12 mouse cellular contexts compared by ENCODE assay signal in genomic region chr15:5088850-5089608, GRCm38 (mm10). TPM values are rescaled to one million over a fixed set of nuclear protein-coding genes. Genes with fewer than 3 reads are reported as not detected.
DNase-seq lines count a peak whose midpoint lies in the region; ATAC-seq and TF ChIP-seq lines count a peak whose summit lies in the region.
"Had no signal": no experiment of that assay in that cellular context is flagged by ENCODE, and none has a peak within 500 bp of the region (broad histone marks: within the 10 kb centered on the region; RNA-seq: fewer than 3 reads in every experiment).

No protein-coding gene starts in this region.

- in situ Hi-C loops in CH12.LX (cut with MboI; ENCODE audit: low pct_ligation_motif_present, low pct_unique_long_range_greater_than_20kb, low sequenced_read_pairs) = no loop called here

- peaks cover 3 to 7% of the 10 kb centered on the region in 2 experiments; a peak in 2 of 4 replicates for H3K4me1 ChIP-seq in CH12.LX (ENCODE audit: control insufficient read depth in 1 of 2, insufficient read depth in 2 of 2)
- H3K4me1 ChIP-seq in embryonic facial prominence, embryonic 14.5 days (ENCODE audit: control insufficient read depth, insufficient read depth, low read length) = peaks cover 6% of the 10 kb centered on the region; the same call in 1 of the 2 replicates

- no peak overlapping the region for H3K4me2 ChIP-seq in CH12.LX (ENCODE audit: insufficient read depth, low read depth, poor library complexity, severe bottlenecking)
- H3K4me2 ChIP-seq in embryonic facial prominence, embryonic 14.5 days (ENCODE audit: low read depth, low read length) = no peak overlapping the region
- H3K4me2 ChIP-seq: embryonic facial prominence, embryonic 12.5 days had no signal

- 53% methylated on average over 7 of the region's 7 CpGs for WGBS in embryonic facial prominence, embryonic 14.5 days

- dilution Hi-C loops in CH12.LX (cut with MboI; ENCODE audit: extremely low pct_ligation_motif_present, extremely low pct_unique_long_range_greater_than_20kb, low sequenced_read_pairs) = no loop called here

- no peak overlapping the region for H3K4me3 ChIP-seq in CH12.LX (replicated peaks in 1 of 3; ENCODE audit: low read depth in 2 of 3, low read length in 2 of 3, poor library complexity in 1 of 3)
- no peak overlapping the region for H3K4me3 ChIP-seq in embryonic facial prominence, embryonic 14.5 days (ENCODE audit: low read depth, low read length)
- H3K4me3 ChIP-seq: embryonic facial prominence, embryonic 12.5 days; limb, embryonic 10.5 days had no signal

- H3K36me3 ChIP-seq in CH12.LX (replicated peaks in 1 of 2; ENCODE audit: control insufficient read depth in 1 of 2, insufficient read depth in 1 of 2, low read length in 1 of 2) = no peaks in the 10 kb centered on the region
- H3K36me3 ChIP-seq in embryonic facial prominence, embryonic 14.5 days (ENCODE audit: control insufficient read depth, insufficient read depth, low read length) = no peaks in the 10 kb centered on the region
- H3K36me3 ChIP-seq: embryonic facial prominence, embryonic 12.5 days; limb, embryonic 10.5 days had no signal

- H3K79me2 ChIP-seq in CH12.LX (replicated peaks; ENCODE audit: control insufficient read depth, extremely low read depth, insufficient read depth, poor library complexity, severe bottlenecking) = no peaks in the 10 kb centered on the region

- no peak for TF ChIP-seq POLR2A in CH12.LX (IDR thresholded peaks at IDR 0.05; ENCODE audit: low read depth, low read length)

- TF ChIP-seq EP300 in CH12.LX (IDR thresholded peaks at IDR 0.05; ENCODE audit: low read length) = no peak

- TF ChIP-seq CTCF in CH12.LX (conservative IDR thresholded peaks at IDR 0.05 in 1 of 2, IDR thresholded peaks at IDR 0.05 in 1 of 2; ENCODE audit: low read depth in 2 of 2, low read length in 2 of 2) = no peak

- no peak overlapping the region for H3K9ac ChIP-seq in CH12.LX (ENCODE audit: insufficient read depth, low read depth)
- H3K9ac ChIP-seq in embryonic facial prominence, embryonic 14.5 days (ENCODE audit: low read depth, low read length) = no peak overlapping the region
- H3K9ac ChIP-seq: embryonic facial prominence, embryonic 12.5 days; liver, postnatal 0 days had no signal

- no peaks in the 10 kb centered on the region for H3K27me3 ChIP-seq in CH12.LX (replicated peaks)
- H3K27me3 ChIP-seq in embryonic facial prominence, embryonic 14.5 days (replicated peaks; ENCODE audit: control insufficient read depth, insufficient read depth, low read length) = no peaks in the 10 kb centered on the region
- H3K27me3 ChIP-seq: embryonic facial prominence, embryonic 12.5 days had no signal

- H3K9me3 ChIP-seq in CH12.LX (replicated peaks; ENCODE audit: low read length) = no peaks in the 10 kb centered on the region
- H3K9me3 ChIP-seq in embryonic facial prominence, embryonic 14.5 days (ENCODE audit: control insufficient read depth, low read length) = no peaks in the 10 kb centered on the region
- H3K9me3 ChIP-seq: embryonic facial prominence, embryonic 12.5 days; limb, embryonic 10.5 days had no signal

- TF ChIP-seq RAD21 in CH12.LX (IDR thresholded peaks at IDR 0.05; ENCODE audit: low read depth, low read length) = no peak

- peak; percentile 57 for DNase-seq in 3T3-L1 (ENCODE audit: low read depth, low spot score)
- DNase-seq in CH12.LX (ENCODE audit: extremely low read depth) = peak; percentile 23
- peak; percentile 68 for DNase-seq in embryonic facial prominence, embryonic 14.5 days (ENCODE audit: low spot score)
- no peak for DNase-seq in cerebellum, adult 9-10 months
- DNase-seq in right cerebral cortex, postnatal 10 days (ENCODE audit: low spot score in 2 of 2) = no peak
- DNase-seq in thymus, postnatal 10 days (ENCODE audit: low spot score in 2 of 2) = no peak
- DNase-seq: liver, postnatal 0 days; thymus, postnatal 4 days had no signal

- no peak overlapping the region for H3K27ac ChIP-seq in CH12.LX (ENCODE audit: insufficient read depth, low read depth)
- no peak overlapping the region; the same call in 1 of the 2 replicates for H3K27ac ChIP-seq in embryonic facial prominence, embryonic 14.5 days (replicated peaks; ENCODE audit: low read depth, low read length)
- H3K27ac ChIP-seq: embryonic facial prominence, embryonic 12.5 days; limb, embryonic 10.5 days had no signal

- peak; percentile 47; the same call in 1 of the 2 replicates for ATAC-seq in embryonic facial prominence, embryonic 14.5 days (ENCODE audit: low read depth)
- peak; percentile 48; the same call in 1 of the 2 replicates for ATAC-seq in megakaryocyte progenitor cell, adult 5-6 weeks (replicated peaks; ENCODE audit: poor library complexity)
- no peak for ATAC-seq in cerebellum, adult (ENCODE audit: insufficient number of reproducible peaks, low FRiP score, low TSS enrichment)
- ATAC-seq: liver, postnatal 0 days had no signal

TF ChIP-seq in CH12.LX, 34 proteins besides CTCF, POLR2A, EP300 and RAD21:
- TF ChIP-seq JUND (conservative IDR thresholded peaks at IDR 0.05; ENCODE audit: low read depth, low read length) = no peak
- TF ChIP-seq MAFK (IDR thresholded peaks at IDR 0.05; ENCODE audit: insufficient replicate concordance, low read length) = no peak
- TF ChIP-seq CHD1 (IDR thresholded peaks at IDR 0.05; ENCODE audit: low read depth, low read length) = no peak
- TF ChIP-seq SIN3A (IDR thresholded peaks at IDR 0.05; ENCODE audit: low read length) = no peak
- no peak for TF ChIP-seq NRF1 (IDR thresholded peaks at IDR 0.05; ENCODE audit: low read depth, low read length)
- no peak for TF ChIP-seq SMC3 (IDR thresholded peaks at IDR 0.05; ENCODE audit: low read depth, low read length)
- TF ChIP-seq ZMIZ1 (IDR thresholded peaks at IDR 0.05; ENCODE audit: low read depth, low read length) = no peak
- TF ChIP-seq USF2 (conservative IDR thresholded peaks at IDR 0.05; ENCODE audit: low read depth, low read length) = no peak
- TF ChIP-seq BHLHE40 (IDR thresholded peaks at IDR 0.05; ENCODE audit: low read depth, low read length) = no peak
- TF ChIP-seq USF1 (IDR thresholded peaks at IDR 0.05; ENCODE audit: low read depth, low read length) = no peak
- no peak for TF ChIP-seq ETS1 (conservative IDR thresholded peaks at IDR 0.05; ENCODE audit: low read depth, low read length)
- no peak for TF ChIP-seq CHD2 (IDR thresholded peaks at IDR 0.05; ENCODE audit: low read length)
- no peak for TF ChIP-seq ZNF384 (IDR thresholded peaks at IDR 0.05; ENCODE audit: low read depth, low read length)
- no peak for TF ChIP-seq ZKSCAN1 (IDR thresholded peaks at IDR 0.05; ENCODE audit: borderline replicate concordance, low read depth, low read length)
- no peak for TF ChIP-seq POLR2AphosphoS2 (IDR thresholded peaks at IDR 0.05; ENCODE audit: low read depth, low read length)
TF ChIP-seq in CH12.LX: peak in this region for 0.

RNA-seq across cellular contexts. Expression of gene Card6, which starts 19.3 kb away (rescaled TPM):
- 1.5 and 1.6 TPM in 2 replicates for total RNA-seq in CH12.LX (2012; rRNA removed)
- 1.3 and 1.9 TPM in 2 replicates for total RNA-seq in CH12.LX (2014; rRNA removed)
- polyA plus RNA-seq in CH12.LX (2012; ENCODE audit: insufficient read length, low read depth) = 3.7 and 3.9 TPM in 2 replicates
- polyA plus RNA-seq in embryonic facial prominence, embryonic 14.5 days (2014; fragmentation: Nextera tagmentation; extraction: Ambion mirVana) = 1.9 and 2.1 TPM in 2 replicates
- total RNA-seq in megakaryocyte progenitor cell, adult 5-6 weeks (2015) = 0.66 and 0.77 TPM in 2 replicates
- 0.04 and 0.41 TPM in 2 replicates for total RNA-seq in megakaryocyte progenitor cell, adult 5-6 weeks (2017)

RNA-seq across cellular contexts. Expression of gene C7, which starts 25.5 kb away (rescaled TPM):
- total RNA-seq in CH12.LX (2012; rRNA removed) (0.04 TPM in 1 of 2 replicates, not detected in the other), CH12.LX (2014; rRNA removed) (0.11 TPM in 1 of 2 replicates, not detected in the other)
- 0.09 and 0.10 TPM in 2 replicates for polyA plus RNA-seq in CH12.LX (2012; ENCODE audit: insufficient read length, low read depth)
- 0.17 and 0.22 TPM in 2 replicates for polyA plus RNA-seq in embryonic facial prominence, embryonic 14.5 days (2014; fragmentation: Nextera tagmentation; extraction: Ambion mirVana)
- not detected in 2 replicates for total RNA-seq in megakaryocyte progenitor cell, adult 5-6 weeks (2015)
- total RNA-seq in megakaryocyte progenitor cell, adult 5-6 weeks (2017) = not detected in 2 replicates
- polyA plus RNA-seq: liver, postnatal 0 days had no signal

RNA-seq across cellular contexts. Expression of gene Rpl37, which starts 27.4 kb away (rescaled TPM):
- total RNA-seq in CH12.LX (2012; rRNA removed) (1,567 and 1,787 TPM in 2 replicates), CH12.LX (2014; rRNA removed) (914 and 1,083 TPM in 2 replicates)
- polyA plus RNA-seq in CH12.LX (2012; ENCODE audit: insufficient read length, low read depth) = 646 and 928 TPM in 2 replicates
- 794 and 907 TPM in 2 replicates for polyA plus RNA-seq in embryonic facial prominence, embryonic 14.5 days (2014; fragmentation: Nextera tagmentation; extraction: Ambion mirVana)
- total RNA-seq in megakaryocyte progenitor cell, adult 5-6 weeks (2015) = 1,416 and 1,430 TPM in 2 replicates
- 1,966 and 2,167 TPM in 2 replicates for total RNA-seq in megakaryocyte progenitor cell, adult 5-6 weeks (2017)

RNA-seq across cellular contexts. Expression of gene Prkaa1, which starts 54.6 kb away (rescaled TPM):
- total RNA-seq in CH12.LX (2012; rRNA removed) (12.6 and 13.1 TPM in 2 replicates), CH12.LX (2014; rRNA removed) (25.4 and 27.6 TPM in 2 replicates)
- polyA plus RNA-seq in CH12.LX (2012; ENCODE audit: insufficient read length, low read depth) = 19.4 and 21.2 TPM in 2 replicates
- 20.2 and 20.7 TPM in 2 replicates for polyA plus RNA-seq in embryonic facial prominence, embryonic 14.5 days (2014; fragmentation: Nextera tagmentation; extraction: Ambion mirVana)
- total RNA-seq in megakaryocyte progenitor cell, adult 5-6 weeks (2015) = 35.6 and 38.4 TPM in 2 replicates
- 23.5 and 23.7 TPM in 2 replicates for total RNA-seq in megakaryocyte progenitor cell, adult 5-6 weeks (2017)

Comparison
In these comparisons a context has a peak if more than half of its experiments do, and no peak if none do; other contexts are left out.
1. DNase-seq: peak in 3T3-L1 (single experiment), CH12.LX (single experiment) and embryonic facial prominence, embryonic 14.5 days (single experiment); none in cerebellum, adult 9-10 months (single experiment), right cerebral cortex, postnatal 10 days (0 of 2) and thymus, postnatal 10 days (0 of 2).